Mouse (Mus musculus): ENCODE results near the gene Hnrnpa3.
"Not testable (repeated sequence)": the region's sequence is repeated elsewhere in the genome, so short reads cannot be mapped to it uniquely, and the experiment has no call there.

Gene Hnrnpa3

DNA sequence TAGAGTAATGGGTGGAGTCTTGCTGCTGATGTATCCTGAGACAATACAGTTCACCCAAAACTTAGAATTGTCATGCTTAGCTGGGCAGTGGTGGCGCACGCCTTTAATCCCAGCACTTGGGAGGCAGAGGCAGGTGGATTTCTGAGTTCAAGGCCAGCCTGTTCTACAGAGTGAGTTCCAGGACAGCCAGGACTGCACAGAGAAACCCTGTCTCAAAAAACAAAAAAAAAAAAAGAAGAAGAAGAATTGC lies 22.1 kb upstream of the Hnrnpa3 start:
- ATAC-seq (ENCODE audit: low TSS enrichment) = not testable (repeated sequence)

DNA sequence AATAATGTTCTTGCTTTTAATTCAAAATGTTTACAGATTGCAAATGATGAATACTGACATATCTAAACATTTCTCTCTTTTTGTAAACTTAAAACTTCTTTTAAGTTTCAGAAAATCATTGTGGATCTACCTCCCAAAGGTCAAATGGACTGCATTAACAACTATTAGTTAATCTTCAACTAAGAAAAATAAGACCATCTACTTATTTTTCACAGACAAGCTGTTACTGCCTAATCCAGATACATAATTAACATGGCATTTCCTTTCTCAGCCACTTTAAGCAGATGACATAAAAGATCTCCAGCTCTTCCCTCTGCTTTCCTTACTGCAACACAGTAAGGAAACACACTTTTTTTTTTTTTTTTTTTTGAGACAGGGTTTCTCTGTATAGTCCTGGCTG lies 21.7 kb upstream of the Hnrnpa3 start:
- ATAC-seq (ENCODE audit: low TSS enrichment) = no peak

DNA sequence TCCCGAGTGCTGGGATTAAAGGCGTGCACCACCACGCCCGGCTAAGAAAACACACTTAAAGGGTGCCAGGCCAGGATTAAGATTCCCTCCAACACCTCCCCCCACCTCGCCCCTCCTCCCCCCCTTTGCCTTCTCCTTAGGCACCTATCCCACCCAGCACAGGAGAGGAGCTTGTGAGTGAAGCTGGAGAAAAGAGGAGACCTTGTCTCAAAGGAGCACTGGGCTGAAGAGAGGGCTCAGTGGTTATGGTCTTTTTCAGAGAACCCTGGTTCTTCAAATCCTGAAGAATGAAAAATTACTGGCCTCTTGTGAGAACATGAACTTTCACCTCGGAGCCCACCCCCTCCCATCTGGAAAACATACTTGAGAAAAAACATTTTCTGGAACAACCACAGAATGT lies 21.2 kb upstream of the Hnrnpa3 start:
- ATAC-seq (ENCODE audit: low TSS enrichment) = not testable (repeated sequence)

DNA sequence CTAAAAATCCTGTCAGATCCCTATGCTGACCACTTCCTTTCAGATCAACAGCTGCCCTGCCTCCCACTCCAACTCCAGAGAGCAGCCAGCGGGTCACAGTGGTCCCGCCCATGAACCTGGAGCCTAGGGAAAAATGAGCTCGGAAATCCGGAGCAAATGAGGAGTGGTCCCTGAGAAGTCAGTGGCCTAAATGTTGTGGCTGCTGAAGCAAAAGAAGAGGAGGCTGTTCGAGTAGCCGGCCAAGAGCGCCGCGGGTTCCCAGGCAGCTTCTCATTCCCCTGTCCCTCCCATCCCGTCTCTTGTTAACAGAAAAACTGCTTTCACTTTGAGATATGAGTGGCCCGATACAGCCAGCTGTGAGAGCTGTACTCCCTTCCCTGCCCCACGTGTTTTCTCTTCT lies 19.5 kb upstream of the Hnrnpa3 start:
- ATAC-seq (ENCODE audit: low TSS enrichment) = not testable (repeated sequence)

DNA sequence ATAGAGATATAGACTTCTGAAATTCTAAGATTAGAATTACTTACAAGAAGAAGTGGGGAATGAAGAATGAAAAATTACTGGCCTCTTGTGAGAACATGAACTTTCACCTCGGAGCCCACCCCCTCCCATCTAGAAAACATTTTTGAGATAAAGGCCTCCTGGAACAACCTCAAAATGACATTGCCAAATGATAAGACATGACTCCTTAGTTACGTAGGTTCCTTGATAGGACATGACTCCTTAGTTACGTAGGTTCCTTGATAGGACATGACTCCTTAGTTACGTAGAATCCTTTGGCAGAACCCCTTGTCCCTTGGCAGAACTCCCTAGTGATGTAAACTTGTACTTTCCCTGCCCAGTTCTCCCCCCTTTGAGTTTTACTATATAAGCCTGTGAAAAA lies 16.7 kb upstream of the Hnrnpa3 start:
- ATAC-seq (ENCODE audit: low TSS enrichment) = not testable (repeated sequence)

DNA sequence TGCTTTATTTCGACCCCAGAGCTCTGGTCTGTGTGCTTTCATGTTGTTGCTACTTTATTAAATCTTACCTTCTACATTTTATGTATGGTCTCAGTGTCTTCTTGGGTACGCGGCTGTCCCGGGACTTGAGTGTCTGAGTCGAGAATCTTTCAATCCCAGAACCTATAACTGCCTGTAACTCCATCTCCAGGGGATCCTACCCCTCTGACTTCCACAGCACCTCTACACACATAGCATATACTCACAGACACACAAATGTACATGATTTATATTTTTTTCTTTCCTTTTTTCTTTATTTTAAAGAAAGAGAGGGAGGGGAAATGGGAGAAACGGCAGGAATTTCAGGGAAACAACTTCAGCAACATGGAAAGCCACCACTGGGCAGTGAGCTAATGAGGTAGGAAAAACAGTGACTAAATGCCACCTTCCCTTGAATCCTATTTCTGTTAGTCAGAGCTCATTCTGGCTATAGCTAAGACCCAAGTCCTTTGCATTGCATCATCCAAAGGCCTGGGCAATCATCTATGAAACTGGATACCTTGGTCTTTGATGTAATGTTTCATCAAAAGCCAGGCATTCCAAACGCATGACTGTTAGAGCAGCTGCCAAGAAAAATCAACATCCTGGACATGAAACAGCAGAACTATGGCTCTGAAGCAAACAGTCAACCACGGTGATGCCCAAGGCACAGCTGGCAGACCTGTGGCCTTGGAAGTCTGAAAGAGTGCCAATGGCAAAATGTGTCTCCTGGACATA lies 16.1 kb upstream of the Hnrnpa3 start:
- no peak for ATAC-seq (ENCODE audit: low TSS enrichment)

DNA sequence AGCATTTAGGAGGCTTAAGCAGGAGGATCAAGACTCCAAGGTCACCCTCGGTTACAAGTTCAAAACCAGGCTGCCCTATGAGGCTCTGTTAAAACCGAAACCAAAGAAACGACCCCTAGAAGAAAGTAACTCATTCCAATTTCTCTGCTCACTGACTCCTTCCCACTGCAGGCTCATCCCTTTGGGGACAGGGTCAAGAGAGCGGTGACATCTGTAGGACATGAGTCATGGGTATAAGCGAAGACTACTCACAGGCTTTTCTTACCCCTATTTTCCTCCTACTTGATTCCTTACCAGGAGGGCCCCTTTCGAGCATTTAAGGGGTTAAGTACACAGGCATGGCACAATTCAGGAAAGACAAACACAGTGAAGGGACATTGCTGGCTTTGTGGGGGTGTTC lies 15.1 kb upstream of the Hnrnpa3 start:
- ATAC-seq (ENCODE audit: low TSS enrichment) = no peak

DNA sequence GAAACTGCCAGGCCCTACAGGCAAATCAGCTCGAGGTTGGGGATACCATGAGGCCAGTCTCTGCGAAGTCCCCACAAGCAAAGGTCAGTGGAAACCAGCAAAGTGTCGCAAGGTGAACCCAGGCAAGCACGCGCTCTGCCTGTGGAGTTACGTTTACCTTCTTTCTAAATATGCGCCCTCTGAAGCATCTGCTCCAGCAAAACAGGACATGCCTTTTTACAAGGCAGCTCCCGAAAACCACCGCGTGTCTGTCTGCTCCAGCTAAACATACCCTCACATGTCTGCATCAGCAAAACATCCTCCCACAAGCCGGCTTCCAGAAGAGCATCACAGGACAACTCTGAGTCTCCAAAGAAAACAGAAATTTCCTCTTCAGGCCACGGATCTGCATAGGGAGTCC lies 13.8 kb upstream of the Hnrnpa3 start:
- no peak for ATAC-seq (ENCODE audit: low TSS enrichment)

DNA sequence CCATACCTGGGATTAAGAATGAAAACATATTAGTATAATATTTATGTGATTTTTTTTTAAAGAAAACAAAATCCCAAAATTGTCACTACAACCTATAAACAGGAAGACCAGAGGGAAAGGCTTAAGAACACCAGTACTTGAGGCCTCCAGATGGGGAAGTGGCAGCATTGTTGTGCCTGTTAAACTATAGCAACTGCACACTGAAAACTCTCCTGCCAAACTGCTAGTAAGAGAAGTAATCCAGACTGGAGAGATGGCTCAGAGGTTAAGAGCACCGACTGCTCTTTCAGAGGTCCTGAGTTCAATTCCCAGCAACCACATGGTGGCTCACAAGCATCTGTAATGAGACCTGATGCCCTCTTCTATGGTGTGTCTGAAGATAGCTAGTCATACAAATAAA lies 8.6 kb upstream of the Hnrnpa3 start:
- ATAC-seq (ENCODE audit: low TSS enrichment) = no peak

DNA sequence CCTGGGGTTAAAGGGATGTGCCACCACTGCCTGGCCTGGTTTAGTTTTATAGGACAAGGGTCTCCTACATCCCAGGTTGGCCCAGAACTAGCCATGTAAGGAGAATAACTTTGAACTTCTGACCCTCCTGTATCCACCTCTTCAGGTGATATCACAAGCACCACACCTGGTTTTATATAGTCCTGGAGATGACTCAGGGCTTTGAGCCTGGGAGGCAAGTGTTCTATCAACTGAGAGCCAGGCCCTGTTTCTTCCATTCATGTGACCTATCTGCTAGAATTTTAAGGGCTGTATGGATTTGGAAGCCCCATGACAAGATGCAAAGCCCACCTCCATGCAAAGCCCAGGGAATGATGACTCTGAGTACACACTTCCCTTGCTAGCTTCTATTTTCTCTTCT lies 5.9 kb upstream of the Hnrnpa3 start:
- ATAC-seq (ENCODE audit: low TSS enrichment) = no peak

DNA sequence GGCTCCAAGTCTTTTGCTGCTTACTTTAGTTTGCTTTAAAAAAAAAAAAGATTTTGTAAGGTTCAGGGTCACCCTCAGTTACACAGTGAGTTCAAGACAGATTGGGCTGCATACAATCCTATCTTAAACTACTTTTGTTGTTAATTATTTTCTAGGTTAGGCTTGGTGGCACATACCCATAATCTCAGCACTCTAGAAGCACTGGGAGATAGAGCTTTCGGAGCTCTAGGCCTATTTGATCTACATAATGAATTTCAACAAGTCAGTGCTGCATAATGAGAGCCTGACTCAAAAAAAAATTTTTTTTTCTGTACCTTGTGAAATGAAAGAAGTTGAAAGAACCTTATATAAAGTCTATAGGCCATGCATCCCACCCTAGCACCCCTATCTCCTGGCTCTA lies 4.4 kb upstream of the Hnrnpa3 start:
- no peak for ATAC-seq (ENCODE audit: low TSS enrichment)

DNA sequence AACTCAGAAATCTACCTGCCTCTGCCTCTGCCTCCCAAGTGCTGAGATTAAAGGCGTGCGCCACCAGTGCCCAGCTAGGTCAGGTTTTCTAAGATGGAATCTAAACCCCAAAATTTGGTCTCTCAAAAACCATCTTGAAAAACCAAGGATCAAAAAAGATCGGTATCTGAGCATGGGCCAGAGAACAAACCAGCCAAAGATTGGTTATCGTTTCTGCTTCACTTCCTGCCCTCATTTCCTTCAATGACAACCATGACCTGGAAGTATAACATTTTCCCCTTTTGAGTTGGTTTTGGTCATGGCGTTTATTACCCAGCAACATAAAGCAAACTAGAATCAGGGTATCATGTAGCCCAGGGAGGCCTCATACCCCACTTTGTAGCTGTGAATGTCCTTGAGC lies 2.1 kb upstream of the Hnrnpa3 start:
- no peak for ATAC-seq (ENCODE audit: low TSS enrichment)

DNA sequence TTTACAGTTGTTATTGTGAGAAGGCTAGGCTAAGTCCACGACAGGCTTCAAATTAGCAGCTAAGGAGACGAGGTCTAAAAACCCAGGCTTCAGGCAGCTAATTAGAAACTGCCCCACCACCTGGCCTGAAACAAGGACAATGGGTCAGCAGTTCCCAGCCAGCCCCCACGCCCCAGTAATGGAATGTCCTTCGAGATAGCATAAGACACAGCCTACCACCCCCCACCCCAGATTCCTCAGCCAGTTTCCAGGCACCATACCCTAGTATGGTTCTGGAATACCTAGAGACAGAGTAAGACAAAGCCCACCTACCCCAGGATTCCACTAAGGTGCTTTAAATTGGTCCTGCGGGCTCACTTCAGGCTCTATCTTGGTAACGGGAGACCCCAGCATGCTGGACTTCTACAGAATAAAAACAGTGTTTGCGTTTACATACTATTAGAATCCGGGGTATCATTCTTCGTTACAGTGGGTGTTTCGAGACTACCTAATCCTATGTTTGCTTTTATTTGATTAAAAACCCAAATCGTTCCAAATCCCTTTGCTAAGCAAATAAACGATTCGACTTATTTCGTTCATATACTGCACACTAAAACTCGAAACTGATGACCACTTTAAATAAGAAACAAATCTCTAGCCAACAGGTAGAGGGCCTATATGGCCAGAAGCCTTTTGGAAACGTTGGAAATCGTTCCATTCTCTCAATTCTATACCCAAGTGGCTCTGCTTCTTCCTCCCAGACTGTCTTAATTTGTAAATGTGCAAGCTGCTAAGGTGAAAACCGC lies 962 bp upstream of the Hnrnpa3 start:
- ATAC-seq (ENCODE audit: low TSS enrichment) = no peak

DNA sequence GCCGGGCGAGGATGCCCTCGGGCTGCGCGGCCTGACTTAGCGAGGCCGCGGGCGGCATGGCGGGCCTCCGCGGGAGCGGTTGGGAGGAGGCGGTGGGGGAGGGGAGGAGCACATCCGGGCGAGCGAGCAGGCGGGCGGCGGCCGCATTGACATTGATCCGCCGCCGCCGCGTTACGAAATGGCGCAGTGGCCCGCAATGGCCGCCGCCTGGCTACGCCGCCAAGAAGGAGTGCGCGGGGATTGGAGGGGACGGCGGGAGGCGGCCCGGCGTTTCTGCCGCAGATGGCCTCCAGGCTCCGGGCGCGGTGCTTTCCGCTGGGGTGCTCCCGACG lies 534 bp downstream of the Hnrnpa3 start:
- ATAC-seq (ENCODE audit: low TSS enrichment) = peak; percentile 75

DNA sequence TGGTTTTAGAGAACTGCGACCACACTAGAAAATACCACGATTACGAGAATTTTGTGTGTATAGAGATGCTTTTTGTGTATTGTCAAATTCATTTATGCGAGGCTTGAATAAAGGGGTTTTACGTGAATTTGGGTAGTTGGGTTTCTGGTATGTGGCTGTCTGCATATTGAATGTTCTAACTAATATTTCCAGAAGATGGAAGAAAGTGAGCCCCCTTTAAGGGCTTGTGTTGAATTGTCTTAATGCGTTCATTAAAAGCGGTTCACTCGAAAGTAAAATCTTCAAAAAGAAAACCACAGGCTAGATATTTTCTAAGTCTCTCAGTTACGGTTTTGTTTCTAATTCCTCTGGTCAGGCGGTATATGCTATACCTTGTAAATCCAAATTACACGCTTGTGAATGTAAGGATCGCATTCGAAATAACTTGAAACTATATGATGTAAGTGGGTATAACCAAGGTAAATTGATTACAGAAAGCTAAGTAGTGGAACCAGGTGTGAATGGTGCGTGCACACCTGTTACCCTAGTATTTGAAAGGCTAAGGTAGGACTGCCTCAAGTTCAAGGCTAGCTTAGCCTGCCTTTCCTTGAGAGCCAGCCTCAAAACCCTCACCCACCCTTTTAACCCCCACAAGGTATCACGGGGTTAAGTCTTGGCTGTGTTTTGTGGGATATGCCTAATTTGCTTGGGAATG lies 1.3 kb downstream of the Hnrnpa3 start:
- ATAC-seq (ENCODE audit: low TSS enrichment) = no peak

DNA sequence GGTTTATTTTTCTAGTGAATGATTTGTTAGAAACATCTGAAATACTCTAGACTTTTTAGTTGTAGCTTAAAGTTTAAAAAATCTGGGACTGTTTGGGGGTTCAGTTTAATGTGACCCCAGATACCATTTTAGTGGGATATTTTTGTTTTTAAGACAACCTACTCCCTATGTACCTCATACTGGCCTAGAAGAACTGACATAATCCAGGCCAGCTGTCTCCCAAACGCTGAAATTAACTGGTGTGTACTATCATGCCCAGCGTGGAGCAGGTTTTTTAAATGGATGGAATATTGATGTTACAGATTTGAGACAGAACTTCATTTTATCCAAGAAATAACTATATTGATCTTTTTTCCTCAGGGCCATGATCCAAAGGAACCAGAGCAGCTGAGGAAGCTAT lies 2.0 kb downstream of the Hnrnpa3 start:
- ATAC-seq (ENCODE audit: low TSS enrichment) = no peak

DNA sequence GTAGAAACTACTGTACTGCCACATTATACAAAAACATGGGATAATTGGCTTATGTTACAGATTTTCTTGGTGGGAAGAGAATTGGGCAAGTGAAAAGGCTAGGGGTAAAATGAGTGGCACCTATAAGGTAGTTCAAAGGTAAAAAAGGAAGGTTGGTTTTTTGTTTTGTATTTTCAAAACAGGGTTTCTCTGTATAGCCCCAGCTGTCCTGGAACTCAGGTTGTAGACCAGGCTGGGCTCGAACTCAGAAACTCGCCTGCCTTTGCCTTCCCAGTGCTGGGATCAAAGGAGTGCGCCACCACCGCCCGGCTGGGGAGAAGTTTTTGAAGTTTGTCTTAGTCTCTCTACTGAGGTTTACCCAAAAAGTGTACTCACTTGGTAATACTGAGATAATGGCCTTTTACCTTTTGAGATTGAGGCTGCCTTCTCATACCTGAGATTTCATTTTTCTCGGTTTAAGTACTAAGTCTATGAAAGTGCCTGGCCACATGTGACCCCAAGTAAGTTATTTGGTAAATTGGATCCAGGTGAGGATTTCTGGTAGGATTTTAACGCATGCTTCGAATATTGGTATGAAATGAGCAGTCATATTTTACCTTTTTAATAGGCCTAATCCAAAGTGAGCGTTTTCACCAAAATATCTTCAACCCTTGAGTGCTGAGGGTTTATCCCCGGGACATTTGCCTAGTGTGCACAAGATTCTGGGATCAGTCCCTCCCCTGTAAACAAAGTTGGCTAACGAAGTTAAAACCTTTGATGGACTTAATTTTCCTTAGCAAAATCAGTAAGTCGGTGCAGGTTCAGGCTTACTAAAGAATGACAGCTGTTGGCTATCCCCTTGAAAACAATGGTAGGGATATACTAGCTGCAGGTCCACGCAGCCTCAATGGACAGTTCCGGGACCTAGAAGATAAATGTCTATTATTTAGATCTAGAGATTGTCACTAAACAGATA lies 10.7 kb downstream of the Hnrnpa3 start:
- no peak for ATAC-seq (ENCODE audit: low TSS enrichment)

DNA sequence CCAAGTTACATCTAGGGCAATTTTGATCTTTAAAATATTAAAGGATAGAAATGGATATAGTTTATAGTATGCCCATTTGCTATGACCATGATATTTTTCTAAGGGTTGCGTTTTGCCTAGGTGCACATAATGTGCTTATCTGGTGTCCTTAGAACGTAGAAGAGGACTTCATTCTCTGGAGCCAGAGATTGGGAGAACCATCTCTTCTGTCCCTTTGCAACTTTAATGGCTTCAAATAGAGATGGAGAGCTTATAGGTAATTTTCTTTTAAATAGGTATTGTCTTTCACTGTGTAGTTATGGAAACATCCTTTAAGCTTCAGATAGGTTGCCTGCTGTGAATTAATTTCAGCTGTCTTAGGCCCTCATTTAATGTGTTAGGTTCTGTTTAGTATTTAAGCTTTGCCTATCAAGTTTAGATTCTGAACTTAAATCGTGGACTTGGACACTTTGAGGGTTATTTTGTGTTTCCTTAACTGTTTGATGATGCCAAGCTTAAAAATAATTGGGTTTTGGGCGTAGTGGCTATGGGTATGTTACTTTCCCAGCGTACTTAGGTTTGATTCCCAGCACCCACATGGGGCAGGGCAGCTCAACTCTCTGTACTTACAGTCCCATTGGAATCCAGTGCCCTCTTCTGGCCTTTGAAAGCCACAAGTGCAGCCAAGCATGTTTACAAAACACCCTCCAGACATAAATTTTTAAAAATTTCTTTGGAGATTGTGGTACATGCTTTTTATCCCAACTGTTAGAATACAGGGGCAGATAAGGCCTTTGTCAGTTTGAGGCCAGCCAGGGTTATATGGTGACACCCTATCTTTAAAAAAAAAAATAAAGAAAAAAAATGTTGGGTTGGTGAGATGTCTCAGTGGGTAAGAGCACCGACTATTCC lies 11.6 kb downstream of the Hnrnpa3 start:
- no peak for ATAC-seq (ENCODE audit: low TSS enrichment)

DNA sequence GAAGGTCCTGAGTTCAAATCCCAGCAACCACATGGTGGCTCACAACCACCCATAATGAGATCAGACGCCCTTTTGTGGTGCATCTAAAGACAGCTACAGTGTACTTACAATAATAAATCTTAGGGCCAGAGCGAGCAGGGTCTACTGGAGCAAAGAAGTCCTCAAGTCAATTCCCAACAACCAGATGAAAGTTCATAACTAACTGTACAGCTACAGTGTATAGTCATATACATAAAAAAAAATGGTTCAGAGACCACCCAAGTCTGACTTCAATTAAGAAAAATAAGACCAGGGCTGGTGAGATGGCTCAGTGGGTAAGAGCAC lies 12.2 kb downstream of the Hnrnpa3 start:
- no peak for ATAC-seq (ENCODE audit: low TSS enrichment)

DNA sequence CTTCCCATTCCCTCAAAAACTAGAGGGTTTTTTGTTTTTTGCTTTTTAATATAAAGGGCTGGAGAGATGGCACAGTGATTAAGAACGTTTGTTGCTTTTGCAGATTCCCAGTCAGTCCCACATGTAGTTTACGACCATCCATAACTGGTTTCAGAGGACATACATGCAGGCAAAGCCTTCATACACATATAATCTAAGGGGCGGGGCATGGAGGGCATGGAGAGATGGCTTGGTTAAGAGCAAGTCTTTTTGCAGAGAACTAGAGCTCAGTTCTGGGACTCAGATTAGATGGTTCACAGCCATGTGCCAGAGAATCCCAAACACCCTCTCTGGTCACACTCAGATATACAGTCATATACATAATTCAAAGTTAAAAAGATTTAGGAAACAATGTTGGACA lies 13.5 kb downstream of the Hnrnpa3 start:
- ATAC-seq (ENCODE audit: low TSS enrichment) = 0 out of 2 replicates have a peak, but pooled peaks have one; percentile 7

DNA sequence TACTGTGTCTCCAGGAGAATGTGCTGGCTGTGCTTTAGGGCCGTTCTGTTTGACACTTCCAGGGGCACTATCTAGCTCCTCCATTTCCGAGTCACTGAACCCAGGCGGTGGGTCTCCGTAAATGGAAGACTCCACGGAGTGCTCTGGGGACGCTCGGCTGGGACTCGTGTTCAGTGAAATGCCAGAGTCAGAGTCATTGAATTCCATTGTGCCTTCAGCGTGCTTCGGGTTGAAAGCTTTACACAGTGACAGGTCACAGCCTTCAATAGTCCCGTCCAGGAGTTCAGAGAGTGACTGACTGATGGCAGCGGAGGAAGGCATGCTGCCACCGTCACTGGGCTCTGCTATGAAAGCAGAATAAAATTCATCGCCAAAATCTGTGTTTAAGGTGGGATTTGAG lies 17.5 kb downstream of the Hnrnpa3 start:
- no peak for ATAC-seq (ENCODE audit: low TSS enrichment)
